ENCODE assay signal across 9 mouse cellular contexts in genomic region chr4:107937338-107937737, GRCm38 (mm10). TPM values are rescaled to one million over a fixed set of nuclear protein-coding genes. Genes with fewer than 3 reads are reported as not detected.
DNase-seq lines count a peak whose midpoint lies in the region; ATAC-seq and TF ChIP-seq lines count a peak whose summit lies in the region.
"Had no signal": no experiment of that assay in that cellular context is flagged by ENCODE, and none has a peak within 500 bp of the region (broad histone marks: within the 10 kb centered on the region; RNA-seq: fewer than 3 reads in every experiment).

No protein-coding gene starts in this region.

- peak; percentile 75 for ATAC-seq in kidney, postnatal 0 days (replicated peaks; ENCODE audit: low FRiP score, low read depth)
- ATAC-seq in limb, embryonic 15.5 days (ENCODE audit: insufficient number of reproducible peaks, low FRiP score, low TSS enrichment, low read depth): no peak

- no peak overlapping the region; the same call in 1 of the 2 replicates for H3K4me2 ChIP-seq in kidney, postnatal 0 days (ENCODE audit: low read length)
- no peak overlapping the region for H3K4me2 ChIP-seq in limb, embryonic 15.5 days
- H3K4me2 ChIP-seq: neural tube, embryonic 12.5 days had no signal

- intact Hi-C loops in gastrocnemius, postnatal 36 days (cut with DNase I): no loop called here

- no peak overlapping the region for H3K9ac ChIP-seq in kidney, postnatal 0 days (ENCODE audit: low read depth, low read length)
- no peak overlapping the region for H3K9ac ChIP-seq in limb, embryonic 15.5 days
- H3K9ac ChIP-seq: neural tube, embryonic 12.5 days had no signal

- H3K4me3 ChIP-seq in kidney, postnatal 0 days (replicated peaks; ENCODE audit: low read depth, low read length): no peak overlapping the region
- H3K4me3 ChIP-seq in limb, embryonic 15.5 days: no peak overlapping the region
- H3K4me3 ChIP-seq: neural tube, embryonic 12.5 days had no signal

- 13% methylated on average over 6 of the region's 6 CpGs for WGBS in kidney, postnatal 0 days
- 19% methylated on average over 6 of the region's 6 CpGs for WGBS in limb, embryonic 15.5 days

- no peaks in the 10 kb centered on the region for H3K36me3 ChIP-seq in kidney, postnatal 0 days (ENCODE audit: insufficient read depth, low read length)
- no peaks in the 10 kb centered on the region for H3K36me3 ChIP-seq in limb, embryonic 15.5 days
- H3K36me3 ChIP-seq: neural tube, embryonic 12.5 days had no signal

- H3K9me3 ChIP-seq in kidney, postnatal 0 days (replicated peaks; ENCODE audit: low read length): no peaks in the 10 kb centered on the region
- no peaks in the 10 kb centered on the region for H3K9me3 ChIP-seq in limb, embryonic 15.5 days
- H3K9me3 ChIP-seq: neural tube, embryonic 12.5 days had no signal

- peak overlapping the region; percentile 36; the same call in 1 of the 2 replicates for H3K27ac ChIP-seq in kidney, postnatal 0 days
- H3K27ac ChIP-seq in limb, embryonic 15.5 days: 0 out of 2 replicates have a peak overlapping the region, but pooled peaks have one; percentile 5
- H3K27ac ChIP-seq: neural tube, embryonic 12.5 days had no signal

- H3K4me1 ChIP-seq in kidney, postnatal 0 days (replicated peaks; ENCODE audit: insufficient read depth, low read length): no peaks in the 10 kb centered on the region
- H3K4me1 ChIP-seq in limb, embryonic 15.5 days: no peaks in the 10 kb centered on the region
- H3K4me1 ChIP-seq: neural tube, embryonic 12.5 days had no signal

- DNase-seq in 3T3-L1 (ENCODE audit: low read depth, low spot score) (peak; percentile 74), NIH3T3 (ENCODE audit: low read depth) (peak; percentile 92)
- DNase-seq in embryo, embryonic 10 days (ENCODE audit: low spot score): peak; percentile 75
- peak; percentile 53 to 70 for DNase-seq in gastrocnemius, postnatal 36 days
- DNase-seq in kidney, postnatal 0 days (ENCODE audit: low spot score): peak; percentile 96
- peak; percentile 80 for DNase-seq in retina, embryonic 14.5 days (ENCODE audit: low spot score)
- peak; percentile 83 for DNase-seq in thymus, postnatal 4 days

- TF ChIP-seq CTCF in kidney, postnatal 0 days (IDR thresholded peaks at IDR 0.05; ENCODE audit: low read depth): peak; percentile 83

- H3K27me3 ChIP-seq in kidney, postnatal 0 days (ENCODE audit: insufficient read depth, low read length): no peaks in the 10 kb centered on the region
- no peaks in the 10 kb centered on the region for H3K27me3 ChIP-seq in limb, embryonic 15.5 days
- H3K27me3 ChIP-seq: neural tube, embryonic 12.5 days had no signal

RNA-seq across cellular contexts. Expression of gene Cpt2, which starts 13.9 kb away (rescaled TPM):
- 10 to 100 TPM; 64.6 to 65.6 TPM for total RNA-seq in gastrocnemius, postnatal 36 days (2021)
- 82.8 and 94.0 TPM in 2 replicates for polyA plus RNA-seq in kidney, postnatal 0 days (2015; fragmentation: Nextera tagmentation; extraction: Ambion mirVana)
- polyA plus RNA-seq in limb, embryonic 15.5 days (2015; fragmentation: Nextera tagmentation; extraction: Ambion mirVana): 29.8 and 32.3 TPM in 2 replicates

RNA-seq across cellular contexts. Expression of gene Slc1a7, which starts 30.8 kb away (rescaled TPM):
- total RNA-seq in gastrocnemius, postnatal 36 days (2021): under 1 TPM; 0.13 to 0.37 TPM
- 0.05 TPM in 1 of 2 replicates, not detected in the other for polyA plus RNA-seq in kidney, postnatal 0 days (2015; fragmentation: Nextera tagmentation; extraction: Ambion mirVana)
- polyA plus RNA-seq in limb, embryonic 15.5 days (2015; fragmentation: Nextera tagmentation; extraction: Ambion mirVana): 0.05 and 0.10 TPM in 2 replicates
- polyA plus RNA-seq: neural tube, embryonic 12.5 days had no signal

RNA-seq across cellular contexts. Expression of gene 0610037L13Rik, which starts 47.7 kb away (rescaled TPM):
- 10 to 100 TPM; 34.4 to 44.4 TPM for total RNA-seq in gastrocnemius, postnatal 36 days (2021)
- 124 and 129 TPM in 2 replicates for polyA plus RNA-seq in kidney, postnatal 0 days (2015; fragmentation: Nextera tagmentation; extraction: Ambion mirVana)
- 152 and 153 TPM in 2 replicates for polyA plus RNA-seq in limb, embryonic 15.5 days (2015; fragmentation: Nextera tagmentation; extraction: Ambion mirVana)

RNA-seq across cellular contexts. Expression of gene Magoh, which starts 57.8 kb away (rescaled TPM):
- total RNA-seq in gastrocnemius, postnatal 36 days (2021): 10 to 100 TPM; 22.6 to 22.8 TPM
- 199 and 226 TPM in 2 replicates for polyA plus RNA-seq in kidney, postnatal 0 days (2015; fragmentation: Nextera tagmentation; extraction: Ambion mirVana)
- 145 and 174 TPM in 2 replicates for polyA plus RNA-seq in limb, embryonic 15.5 days (2015; fragmentation: Nextera tagmentation; extraction: Ambion mirVana)
